Mouse (Mus musculus) gastrocnemius, adult 2 months (tissue): ENCODE results near the gene Emc7. TPM values are rescaled to one million over a fixed set of nuclear protein-coding genes. Genes with fewer than 3 reads are reported as not detected.
A peak's percentile ranks its signal among the peaks of the same experiment; 100 is the strongest.

Experiments used
- DNase-seq: peaks from one replicate; pipeline ENCODE4 v3.0.0; 2022
- H3K27ac ChIP-seq: fragments of 200-600 bp; 2 replicates; pipeline ENCODE4 v1.8.1; 2022; ENCODE audit warnings: mild to moderate bottlenecking
- H3K4me3 ChIP-seq: fragments of 200-600 bp; 2 replicates; pipeline ENCODE4 v1.8.1; 2022; ENCODE audit warnings: mild to moderate bottlenecking, moderate library complexity
- CTCF ChIP-seq: fragments of 200-600 bp; IDR thresholded peaks from 2 replicates; pipeline ENCODE4 v1.8.1; 2022; ENCODE audit warnings: antibody characterized with exemption, mild to moderate bottlenecking, moderate library complexity
- intact Hi-C: fragments of 180-260 bp; cut with DNase I; formaldehyde crosslinking; loops from one replicate; pipeline ENCODE4 v1.15.1; 2025
- total RNA-seq, 2 experiments: library from RNA; stranded (reverse); gene quantifications; 2 replicates each; pipeline ENCODE4 v1.2.3; 2021

The Emc7 gene
- total RNA-seq, 2 experiments from 2014 or later, result 12.6 to 15.3 TPM

DNA sequence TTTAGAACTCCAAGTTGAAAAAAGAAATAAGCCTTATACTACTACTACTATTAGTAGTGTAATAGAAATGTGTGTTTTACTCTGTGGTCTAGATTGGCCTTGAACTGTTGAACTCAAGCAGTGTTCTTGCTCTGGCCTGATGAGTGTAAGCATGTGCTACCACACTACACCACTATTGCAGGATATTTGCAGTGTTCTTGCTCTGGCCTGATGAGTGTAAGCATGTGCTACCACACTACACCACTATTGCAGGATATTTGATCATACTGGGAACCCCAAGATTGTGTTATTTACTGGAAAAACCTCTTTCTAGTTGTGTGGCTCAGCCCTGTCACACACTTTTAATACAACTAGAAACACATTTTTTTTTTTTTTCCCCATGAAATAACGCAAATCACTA, 52.6 kb downstream of the Emc7 start:
- Histone ChIP-seq H3K27ac (no peak overlapping the region), H3K4me3 (no peak overlapping the region)
- DNase-seq, result no peak
- TF ChIP-seq CTCF, result no peak
- intact Hi-C loops, result no loop called here

- intact Hi-C loops, result no loop called here
- Histone ChIP-seq H3K4me3 (no peak overlapping the region), H3K27ac (no peak overlapping the region)
- TF ChIP-seq CTCF, result no peak
- no peak for DNase-seq
These were observed 55.3 kb downstream of the Emc7 start for GRCm38 (mm10) chr2:112510140-112510539.

GRCm38 (mm10) chr2:112513036-112513435, 58.2 kb downstream of the Emc7 start:
- DNase-seq, result no peak
- Histone ChIP-seq H3K4me3 (no peak overlapping the region), H3K27ac (no peak overlapping the region)
- intact Hi-C loops, result no loop called here
- TF ChIP-seq CTCF, result no peak

DNA sequence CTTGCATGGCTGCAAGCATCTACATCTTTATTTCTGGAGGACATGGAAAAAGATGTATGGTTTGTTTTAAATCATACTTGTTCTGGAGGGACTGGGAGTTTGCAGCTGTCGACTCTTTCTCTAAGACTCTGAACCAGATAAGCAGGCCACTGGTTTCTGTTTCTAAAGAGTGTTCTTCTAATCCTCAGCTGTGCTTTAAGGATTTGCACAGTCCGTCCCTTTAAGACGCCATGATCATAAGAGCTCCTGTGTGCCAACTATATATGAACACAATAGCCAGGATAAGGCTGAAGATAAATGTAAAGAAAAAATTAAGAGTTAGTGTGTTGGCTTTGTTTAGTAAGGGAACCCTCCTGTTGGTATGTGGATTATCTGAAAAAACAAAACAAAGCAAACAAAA, 61.9 kb downstream of the Emc7 start:
- no peak for DNase-seq
- TF ChIP-seq CTCF, result no peak
- Histone ChIP-seq H3K4me3 (no peak overlapping the region), H3K27ac (no peak overlapping the region)
- intact Hi-C loops, result no loop called here

- no peak for DNase-seq
- TF ChIP-seq CTCF, result no peak
- Histone ChIP-seq H3K27ac (no peak overlapping the region), H3K4me3 (no peak overlapping the region)
- intact Hi-C loops, result no loop called here
These were observed 62.4 kb downstream of the Emc7 start for GRCm38 (mm10) chr2:112517218-112517617.

- intact Hi-C loops, result no loop called here
- H3K27ac ChIP-seq, result no peak overlapping the region
- H3K4me3 ChIP-seq, result no peak overlapping the region
- DNase-seq, result no peak
- peak; percentile 13; the same call in 1 of the 2 replicates for TF ChIP-seq CTCF
These were observed 63.7 kb downstream of the Emc7 start for GRCm38 (mm10) chr2:112518541-112518940.

- H3K4me3 ChIP-seq, result no peak overlapping the region
- intact Hi-C loops, result no loop called here
- no peak for DNase-seq
- peak; percentile 12; the same call in 1 of the 2 replicates for TF ChIP-seq CTCF
- H3K27ac ChIP-seq, result no peak overlapping the region
These were observed 66.0 kb downstream of the Emc7 start for GRCm38 (mm10) chr2:112520526-112521482.

Other genes starting within 250 kb of the Emc7 start
- 1 to 10 TPM in 1 of 2 experiments, under 1 TPM in 1; 0.99 to 1.5 TPM for gene Lpcat4, start 215.5 kb upstream of the Emc7 start, total RNA-seq
- gene Nutm1, start 195.7 kb upstream of the Emc7 start, total RNA-seq, result not detected
- gene Nop10, start 193.1 kb upstream of the Emc7 start, total RNA-seq, result 10 to 100 TPM; 51.6 to 64.3 TPM
- 10 to 100 TPM; 25.5 to 26.6 TPM for gene Slc12a6, start 189.2 kb upstream of the Emc7 start, total RNA-seq
- 1 to 10 TPM in 1 of 2 experiments, under 1 TPM in 1; 0.71 to 1.8 TPM for gene Gm21985, start 188.7 kb upstream of the Emc7 start, total RNA-seq
- gene Emc4, start 87.0 kb upstream of the Emc7 start, total RNA-seq, result 10 to 100 TPM; 68.4 to 75.8 TPM
- 1 to 10 TPM; 2.1 to 3.2 TPM for gene Katnbl1, start 75.8 kb upstream of the Emc7 start, total RNA-seq
- gene Chrm5, start 25.8 kb downstream of the Emc7 start, total RNA-seq, result under 1 TPM in 1 of 2 experiments, not detected in 1; 0.20 TPM
- gene Aven, start 38.0 kb downstream of the Emc7 start, total RNA-seq, result 10 to 100 TPM; 15.0 to 16.1 TPM